Mouse (Mus musculus): ENCODE data around the gene Sema3e.

GRCm38 (mm10) chr5:14162579-14162978 lies 137.5 kb downstream of the Sema3e start:
- TF ChIP-seq CTCF (IDR thresholded peaks at IDR 0.05; ENCODE audit: extremely low read depth, insufficient read depth, low read length) = no peak
- no peak for TF ChIP-seq POLR2A (IDR thresholded peaks at IDR 0.05; ENCODE audit: extremely low read depth, insufficient read depth, low read length)

Measured in cortical plate, adult 2 months (tissue).